Mouse (Mus musculus): ENCODE results near the gene Mesp2.

- TF ChIP-seq CTCF (conservative IDR thresholded peaks at IDR 0.05; ENCODE audit: low read length) (no peak), NANOG (IDR thresholded peaks at IDR 0.05; ENCODE audit: borderline replicate concordance, low read length) (no peak)
Observed at GRCm38 (mm10) chr7:79819996-79820395, 9.5 kb downstream of the Mesp2 start.

Measured in E14TG2a.4 (cell line).